Mouse (Mus musculus): Measurements from ENCODE around the gene Ptx3. TPM values are rescaled to one million over a fixed set of nuclear protein-coding genes. Genes with fewer than 3 reads are reported as not detected.

The Ptx3 gene
- polyA plus RNA-seq (2011; ENCODE audit: insufficient read depth, insufficient read length, low read depth, missing spikeins) = 0.47 TPM in 1 of 2 replicates, not detected in the other

DNA sequence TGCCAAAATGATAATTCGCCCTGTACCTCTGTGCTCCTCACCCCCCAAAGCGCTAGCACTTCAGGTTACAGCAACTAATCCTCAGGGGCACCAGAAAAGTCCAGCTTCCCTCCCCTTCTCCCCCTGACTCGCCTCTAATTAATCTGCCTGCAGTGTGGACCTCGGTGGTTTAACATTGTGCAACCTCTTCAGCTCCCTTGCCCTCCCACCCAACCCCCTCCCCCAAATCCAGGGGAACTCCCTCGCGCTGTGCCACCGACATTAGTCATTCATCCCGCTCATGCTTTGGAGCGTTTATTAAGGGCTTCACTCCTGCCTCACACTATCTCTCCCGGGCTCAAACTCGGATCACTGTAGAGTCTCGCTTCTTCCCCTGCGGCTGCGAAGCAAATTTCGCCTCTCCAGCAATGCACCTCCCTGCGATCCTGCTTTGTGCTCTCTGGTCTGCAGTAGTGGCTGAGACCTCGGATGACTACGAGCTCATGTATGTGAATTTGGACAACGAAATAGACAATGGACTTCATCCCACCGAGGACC, at the start of gene Ptx3:
Gene Ptx3, plus strand, starts transcription at position 256 of the 537 bp plus-strand sequence.
- Histone ChIP-seq H3K4me1 (ENCODE audit: control insufficient read depth, insufficient read depth, low read length) (no peaks in the 10 kb centered on the region), H3K9me3 (replicated peaks; ENCODE audit: control insufficient read depth, insufficient read depth, low read length, poor library complexity, severe bottlenecking) (no peaks in the 10 kb centered on the region), H3K27me3 (ENCODE audit: control insufficient read depth, insufficient read depth, low read length, poor library complexity, severe bottlenecking) (peaks cover 4% of the 10 kb centered on the region), H3K27ac (ENCODE audit: insufficient read depth, low read length) (no peak within 1 kb of the TSS), H3K9ac (ENCODE audit: low read depth, poor library complexity, severe bottlenecking) (0 out of 2 replicates have a peak within 1 kb of the TSS, but pooled peaks have one; percentile 0), H3K4me3 (ENCODE audit: low read depth, low read length) (peak within 1 kb of the TSS; percentile 36), H3K36me3 (ENCODE audit: control insufficient read depth, insufficient read depth, low read length, poor library complexity, severe bottlenecking) (no peaks in the 10 kb centered on the region)
- TF ChIP-seq CTCF (IDR thresholded peaks at IDR 0.05; ENCODE audit: low read depth, low read length) (no peak), EP300 (IDR thresholded peaks at IDR 0.05; ENCODE audit: insufficient read depth, low read depth, low read length) (no peak), POLR2A (IDR thresholded peaks at IDR 0.05; ENCODE audit: insufficient read depth, low read length) (no peak)

DNA sequence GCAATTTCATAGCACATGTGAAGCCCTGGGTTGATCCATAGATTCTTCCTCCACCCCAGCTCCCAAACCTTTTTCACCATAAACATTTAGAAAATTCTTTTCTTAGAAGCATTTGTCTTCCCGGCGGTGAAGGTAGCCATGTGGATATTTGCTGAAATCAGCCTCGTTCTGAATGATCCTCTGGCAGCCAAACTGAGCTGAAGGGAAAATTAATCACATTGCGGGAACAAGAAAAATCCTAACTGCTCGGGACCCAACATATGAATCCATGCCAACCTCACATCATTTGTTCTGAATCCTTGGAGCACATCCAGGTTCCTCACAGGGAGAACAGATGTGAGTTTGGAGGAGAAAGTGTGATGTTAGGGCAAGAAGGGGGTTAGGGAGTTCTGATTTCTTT, 46.8 kb upstream of the Ptx3 start:
- H3K9ac ChIP-seq (ENCODE audit: low read depth, poor library complexity, severe bottlenecking) = no peak overlapping the region
- H3K36me3 ChIP-seq (ENCODE audit: control insufficient read depth, insufficient read depth, low read length, poor library complexity, severe bottlenecking) = no peaks in the 10 kb centered on the region
- no peaks in the 10 kb centered on the region for H3K27me3 ChIP-seq (ENCODE audit: control insufficient read depth, insufficient read depth, low read length, poor library complexity, severe bottlenecking)

DNA sequence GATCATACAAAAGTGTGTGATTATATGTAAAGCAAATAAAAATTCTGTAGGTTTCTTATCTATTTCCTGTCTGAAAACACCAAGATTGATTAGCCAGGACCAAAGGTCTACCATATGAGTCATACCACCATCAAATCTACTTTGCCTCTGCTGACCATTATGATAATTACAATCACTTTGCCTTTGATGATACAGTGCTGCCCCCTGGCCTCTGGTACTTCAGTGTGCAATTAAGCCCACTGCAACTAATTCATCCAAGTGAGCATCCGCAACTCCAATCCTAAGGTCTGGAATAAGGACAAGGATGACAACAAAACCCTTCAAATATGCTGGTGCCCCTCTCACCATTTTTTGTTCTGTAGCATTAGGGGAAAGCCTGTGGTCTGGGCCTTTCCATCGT, 40.1 kb upstream of the Ptx3 start:
- Histone ChIP-seq H3K9ac (ENCODE audit: low read depth, poor library complexity, severe bottlenecking) (no peak overlapping the region), H3K27ac (ENCODE audit: insufficient read depth, low read length) (no peak overlapping the region), H3K27me3 (ENCODE audit: control insufficient read depth, insufficient read depth, low read length, poor library complexity, severe bottlenecking) (no peaks in the 10 kb centered on the region), H3K36me3 (ENCODE audit: control insufficient read depth, insufficient read depth, low read length, poor library complexity, severe bottlenecking) (no peaks in the 10 kb centered on the region), H3K4me1 (ENCODE audit: control insufficient read depth, insufficient read depth, low read length) (no peaks in the 10 kb centered on the region), H3K9me3 (replicated peaks; ENCODE audit: control insufficient read depth, insufficient read depth, low read length, poor library complexity, severe bottlenecking) (no peaks in the 10 kb centered on the region), H3K4me3 (ENCODE audit: low read depth, low read length) (no peak overlapping the region)
- TF ChIP-seq CTCF (IDR thresholded peaks at IDR 0.05; ENCODE audit: low read depth, low read length) (no peak), EP300 (IDR thresholded peaks at IDR 0.05; ENCODE audit: insufficient read depth, low read depth, low read length) (no peak), POLR2A (IDR thresholded peaks at IDR 0.05; ENCODE audit: insufficient read depth, low read length) (no peak)

More for the DNA sequence above, 46.8 kb upstream of the Ptx3 start:
- TF ChIP-seq CTCF (IDR thresholded peaks at IDR 0.05; ENCODE audit: low read depth, low read length) (no peak), EP300 (IDR thresholded peaks at IDR 0.05; ENCODE audit: insufficient read depth, low read depth, low read length) (no peak), POLR2A (IDR thresholded peaks at IDR 0.05; ENCODE audit: insufficient read depth, low read length) (no peak)
- H3K27ac ChIP-seq (ENCODE audit: insufficient read depth, low read length) = no peak overlapping the region
- no peaks in the 10 kb centered on the region for H3K4me1 ChIP-seq (ENCODE audit: control insufficient read depth, insufficient read depth, low read length)
- H3K4me3 ChIP-seq (ENCODE audit: low read depth, low read length) = no peak overlapping the region
- H3K9me3 ChIP-seq (replicated peaks; ENCODE audit: control insufficient read depth, insufficient read depth, low read length, poor library complexity, severe bottlenecking) = no peaks in the 10 kb centered on the region

DNA sequence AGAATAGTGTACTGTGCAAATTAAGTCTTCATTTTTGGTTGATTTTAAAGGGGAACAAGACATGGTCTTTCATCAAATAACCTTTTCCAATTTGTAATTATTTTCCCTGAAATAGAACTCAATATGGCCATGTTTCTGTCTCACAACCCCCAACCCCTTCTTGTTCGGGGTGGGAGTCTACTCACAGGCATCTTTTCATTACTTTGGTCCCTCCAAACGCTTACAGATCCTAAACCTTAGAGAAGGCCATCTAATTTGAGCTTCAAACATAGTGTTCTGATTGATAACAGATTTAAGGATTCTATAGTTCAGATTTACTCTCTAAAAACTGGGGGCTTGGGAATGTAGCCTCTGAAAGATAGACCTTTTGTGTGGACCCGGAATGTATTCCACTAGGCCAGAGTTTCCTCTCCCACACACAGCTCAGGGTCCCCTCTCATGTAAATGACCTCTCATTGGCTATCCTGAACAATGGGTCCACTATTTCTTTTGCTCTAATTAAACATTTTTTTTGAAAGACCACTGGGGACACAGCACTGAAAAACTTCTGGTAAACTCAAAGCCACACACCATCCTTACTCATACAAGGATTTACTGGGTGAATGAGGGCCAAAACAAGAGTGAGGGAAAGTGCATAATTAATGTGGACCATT, 25.7 kb upstream of the Ptx3 start:
- Histone ChIP-seq H3K9ac (ENCODE audit: low read depth, poor library complexity, severe bottlenecking) (no peak overlapping the region), H3K4me3 (ENCODE audit: low read depth, low read length) (no peak overlapping the region), H3K4me1 (ENCODE audit: control insufficient read depth, insufficient read depth, low read length) (no peaks in the 10 kb centered on the region), H3K36me3 (ENCODE audit: control insufficient read depth, insufficient read depth, low read length, poor library complexity, severe bottlenecking) (no peaks in the 10 kb centered on the region), H3K27me3 (ENCODE audit: control insufficient read depth, insufficient read depth, low read length, poor library complexity, severe bottlenecking) (no peaks in the 10 kb centered on the region), H3K9me3 (replicated peaks; ENCODE audit: control insufficient read depth, insufficient read depth, low read length, poor library complexity, severe bottlenecking) (no peaks in the 10 kb centered on the region), H3K27ac (ENCODE audit: insufficient read depth, low read length) (no peak overlapping the region)
- TF ChIP-seq EP300 (IDR thresholded peaks at IDR 0.05; ENCODE audit: insufficient read depth, low read depth, low read length) = no peak
- no peak for TF ChIP-seq POLR2A (IDR thresholded peaks at IDR 0.05; ENCODE audit: insufficient read depth, low read length)
- no peak for TF ChIP-seq CTCF (IDR thresholded peaks at IDR 0.05; ENCODE audit: low read depth, low read length)

DNA sequence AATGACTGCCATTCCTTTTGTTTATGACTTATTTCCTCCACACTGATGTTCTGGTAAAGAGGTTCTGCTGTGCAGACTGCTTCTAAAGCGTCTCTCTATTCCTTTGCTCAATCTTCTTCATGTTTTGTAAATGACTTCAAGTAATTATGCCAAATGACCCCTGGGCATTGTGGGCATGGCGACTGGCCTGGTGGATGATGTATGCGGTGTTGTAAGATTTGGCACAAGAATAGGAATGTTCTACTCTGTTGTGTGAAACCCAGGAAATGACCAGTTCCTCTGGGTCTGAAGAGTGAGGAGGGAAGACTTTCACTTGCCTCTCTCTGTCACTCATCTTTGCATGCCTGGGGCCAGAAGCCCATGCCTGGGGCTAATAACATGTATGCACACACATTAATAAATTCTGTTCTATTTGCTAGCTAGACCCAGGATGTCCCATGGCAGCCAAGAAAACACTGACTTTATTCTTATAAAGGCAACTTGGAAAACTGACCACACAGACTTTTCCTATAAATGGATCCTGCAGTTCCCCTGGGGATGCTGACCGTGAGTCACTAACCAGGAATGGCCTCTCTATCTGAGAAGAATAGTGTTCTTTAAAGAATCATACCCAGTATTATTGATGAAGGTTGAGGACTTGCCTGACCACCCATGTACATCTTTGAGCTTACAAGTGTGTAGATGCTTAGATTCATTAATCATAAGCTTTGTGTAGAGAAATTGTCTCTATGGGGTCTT, 10.7 kb upstream of the Ptx3 start:
- TF ChIP-seq POLR2A (IDR thresholded peaks at IDR 0.05; ENCODE audit: insufficient read depth, low read length) (no peak), CTCF (IDR thresholded peaks at IDR 0.05; ENCODE audit: low read depth, low read length) (no peak), EP300 (IDR thresholded peaks at IDR 0.05; ENCODE audit: insufficient read depth, low read depth, low read length) (no peak)
- Histone ChIP-seq H3K27ac (ENCODE audit: insufficient read depth, low read length) (no peak overlapping the region), H3K36me3 (ENCODE audit: control insufficient read depth, insufficient read depth, low read length, poor library complexity, severe bottlenecking) (no peaks in the 10 kb centered on the region), H3K9me3 (replicated peaks; ENCODE audit: control insufficient read depth, insufficient read depth, low read length, poor library complexity, severe bottlenecking) (no peaks in the 10 kb centered on the region), H3K4me3 (ENCODE audit: low read depth, low read length) (no peak overlapping the region), H3K27me3 (ENCODE audit: control insufficient read depth, insufficient read depth, low read length, poor library complexity, severe bottlenecking) (no peaks in the 10 kb centered on the region; the same call in 1 of the 2 replicates), H3K9ac (ENCODE audit: low read depth, poor library complexity, severe bottlenecking) (no peak overlapping the region), H3K4me1 (ENCODE audit: control insufficient read depth, insufficient read depth, low read length) (no peaks in the 10 kb centered on the region)

All from ES-Bruce4 (cell line).